Mouse (Mus musculus) G1E (cell line): ENCODE results near the gene Pqlc2. TPM values are rescaled to one million over a fixed set of nuclear protein-coding genes. Genes with fewer than 3 reads are reported as not detected.

ENCODE experiments used
- ATAC-seq: 2 replicates; pipeline ENCODE4 v1.8.0; 2016; ENCODE audit warnings: mild to moderate bottlenecking; ENCODE audit not compliant: insufficient number of reproducible peaks, poor library complexity, low FRiP score, severe bottlenecking; ENCODE audit errors: extremely low read depth
- DNase-seq: peaks from one replicate; pipeline ENCODE4 v3.0.0; 2012; ENCODE audit warnings: low spot score
- H3K27me3 ChIP-seq: 2 replicates; pipeline ENCODE4 v1.6.1; 2012; ENCODE audit warnings: mild to moderate bottlenecking, low read length, inconsistent platforms; ENCODE audit not compliant: insufficient read depth
- H3K36me3 ChIP-seq: replicated peaks from 2 replicates; pipeline ENCODE3; 2012; ENCODE audit warnings: mild to moderate bottlenecking, inconsistent platforms
- H3K4me1 ChIP-seq: 2 replicates; pipeline ENCODE4 v1.6.1; 2012; ENCODE audit warnings: low read depth, low read length, inconsistent platforms, mixed read lengths; ENCODE audit not compliant: insufficient read depth
- H3K4me3 ChIP-seq: 2 replicates; pipeline ENCODE4 v1.5.1; 2012; ENCODE audit warnings: low read depth, mild to moderate bottlenecking, inconsistent platforms, low read length, moderate library complexity, mixed read lengths
- H3K9me3 ChIP-seq: replicated peaks from 2 replicates; pipeline ENCODE4 v1.6.1; 2012; ENCODE audit warnings: inconsistent platforms
- CTCF ChIP-seq: IDR thresholded peaks from 2 replicates; pipeline ENCODE4 v1.5.1; 2012; ENCODE audit warnings: low read depth, low read length, inconsistent platforms, mixed read lengths
- GATA1 ChIP-seq: IDR thresholded peaks from 2 replicates; pipeline ENCODE4 v1.6.1; 2012; ENCODE audit warnings: borderline replicate concordance, low read length, inconsistent platforms, mixed read lengths
- GATA2 ChIP-seq: IDR thresholded peaks from 2 replicates; pipeline ENCODE4 v1.6.1; 2012; ENCODE audit warnings: low read depth, low read length, inconsistent platforms, borderline replicate concordance
- POLR2AphosphoS5 ChIP-seq: IDR thresholded peaks from 2 replicates; pipeline ENCODE4 v1.6.1; 2012; ENCODE audit warnings: low read depth, low read length, inconsistent platforms; ENCODE audit not compliant: insufficient replicate concordance
- TAL1 ChIP-seq: conservative IDR thresholded peaks from 2 replicates; pipeline ENCODE4 v1.6.1; 2012; ENCODE audit warnings: low read depth, low read length, inconsistent platforms, mixed read lengths
- polyA plus RNA-seq: library from polyadenylated mRNA; stranded (reverse); fragments of >175 nt; gene quantifications from 2 replicates; pipeline ENCODE4 v1.2.3, GENCODE M21; 2012
- total RNA-seq, 2 experiments: library from RNA; stranded (forward) in 1 of 2; stranded (reverse) in 1 of 2; fragments of 200-1000 nt in 1 of 2; fragments of >200 nt in 1 of 2; fragmentation: Nextera tagmentation in 1 of 2; gene quantifications; 2 replicates each; pipeline ENCODE4 v1.2.3; 2014 to 2017

Pqlc2 gene
- total and polyA plus RNA-seq, 3 experiments = 4.4 to 14.0 (median 6.8) TPM

GRCm38 (mm10) chr4:139309651-139310050 lies 857 bp downstream of the Pqlc2 start:
- H3K27me3 ChIP-seq = no peaks in the 10 kb centered on the region
- peaks cover 45% of the 10 kb centered on the region for H3K36me3 ChIP-seq
- peak overlapping the region; percentile 94 for H3K4me3 ChIP-seq
- TF ChIP-seq GATA1 (no peak), CTCF (0 out of 2 replicates have a peak, but pooled peaks have one; percentile 5)
- peaks cover 50% of the 10 kb centered on the region for H3K4me1 ChIP-seq
- no peaks in the 10 kb centered on the region for H3K9me3 ChIP-seq
- ATAC-seq = no peak
- DNase-seq = no peak

DNA sequence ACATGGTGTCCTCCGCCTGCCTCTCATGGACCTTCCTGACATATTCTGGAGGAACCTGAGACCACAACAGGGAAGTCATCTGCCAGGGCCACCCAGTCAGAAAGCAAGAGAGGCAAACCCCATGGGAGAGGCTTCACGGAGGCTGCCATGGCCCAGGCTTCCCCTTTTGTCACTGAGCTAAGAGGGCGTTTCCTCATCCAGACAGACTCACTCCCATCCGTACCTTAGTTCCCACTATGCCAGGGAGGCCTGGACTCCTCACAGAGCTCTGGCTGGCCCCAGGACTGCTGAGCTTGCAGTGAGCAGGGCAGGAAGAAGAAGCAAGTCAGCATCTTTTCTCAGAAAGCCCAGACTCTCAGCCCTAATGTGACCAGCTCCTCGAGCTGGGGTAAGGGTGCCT lies 2.6 kb downstream of the Pqlc2 start:
- Histone ChIP-seq H3K4me3 (no peak overlapping the region), H3K4me1 (peaks cover 50% of the 10 kb centered on the region), H3K36me3 (peaks cover 44% of the 10 kb centered on the region), H3K9me3 (no peaks in the 10 kb centered on the region), H3K27me3 (no peaks in the 10 kb centered on the region)
- DNase-seq = no peak
- ATAC-seq = no peak
- TF ChIP-seq TAL1 (no peak), GATA1 (no peak), CTCF (no peak), POLR2AphosphoS5 (no peak), GATA2 (no peak)

DNA sequence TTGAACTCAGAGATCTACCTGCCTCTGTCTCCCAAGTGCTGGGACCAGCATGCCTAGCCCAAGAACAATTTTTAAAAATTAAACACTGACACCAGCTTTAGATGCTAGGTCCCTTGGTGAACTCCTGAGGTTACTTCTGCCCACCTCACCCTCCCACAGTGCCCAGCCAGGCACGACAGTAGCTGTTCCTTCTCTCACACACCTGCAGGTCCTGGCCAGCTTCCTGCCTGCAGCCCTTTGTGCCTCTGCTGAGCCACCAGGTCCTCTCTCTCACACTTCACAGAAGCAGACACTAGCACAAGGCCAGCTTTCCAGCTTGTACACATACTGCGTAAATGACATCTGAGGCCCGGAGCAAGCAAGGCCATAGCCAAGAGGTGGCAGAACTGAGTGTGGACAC lies 5.0 kb downstream of the Pqlc2 start:
- ATAC-seq (no peak), DNase-seq (no peak)
- Histone ChIP-seq H3K36me3 (peaks cover 66% of the 10 kb centered on the region), H3K27me3 (no peaks in the 10 kb centered on the region), H3K9me3 (no peaks in the 10 kb centered on the region), H3K4me3 (no peak overlapping the region), H3K4me1 (peaks cover 31% of the 10 kb centered on the region)
- TF ChIP-seq GATA2 = no peak
- no peak for TF ChIP-seq TAL1
- TF ChIP-seq POLR2AphosphoS5 = no peak
- no peak for TF ChIP-seq CTCF
- no peak for TF ChIP-seq GATA1

DNA sequence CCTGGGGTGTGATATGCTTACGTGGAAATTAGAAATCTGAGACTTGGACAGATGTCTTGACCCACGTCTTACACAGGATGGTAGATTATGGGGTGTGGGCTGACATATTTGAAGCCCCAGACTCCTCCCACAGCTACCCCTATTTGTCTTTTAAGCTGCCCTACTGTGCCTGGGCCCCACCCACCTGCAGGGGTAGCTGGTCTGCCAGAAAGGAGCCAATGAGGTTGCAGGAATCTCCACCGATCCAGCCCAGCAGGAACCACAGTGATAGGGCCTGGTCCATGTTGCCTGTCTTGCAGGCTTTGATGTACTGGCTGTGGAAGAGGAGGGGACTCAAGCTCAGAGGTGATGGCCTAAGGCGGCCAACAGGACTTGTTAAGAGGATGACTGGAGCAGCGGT lies 8.3 kb downstream of the Pqlc2 start:
- DNase-seq (no peak), ATAC-seq (no peak)
- TF ChIP-seq CTCF (no peak), POLR2AphosphoS5 (no peak), GATA2 (no peak), GATA1 (no peak), TAL1 (no peak)
- no peaks in the 10 kb centered on the region for H3K27me3 ChIP-seq
- peaks cover 5% of the 10 kb centered on the region; the same call in 1 of the 2 replicates for H3K4me1 ChIP-seq
- H3K36me3 ChIP-seq = peaks cover 88% of the 10 kb centered on the region
- no peak overlapping the region for H3K4me3 ChIP-seq
- no peaks in the 10 kb centered on the region for H3K9me3 ChIP-seq

- Histone ChIP-seq H3K4me1 (peaks cover 7% of the 10 kb centered on the region; the same call in 1 of the 2 replicates), H3K36me3 (peaks cover 88% of the 10 kb centered on the region), H3K27me3 (no peaks in the 10 kb centered on the region), H3K4me3 (no peak overlapping the region), H3K9me3 (no peaks in the 10 kb centered on the region)
- no peak for ATAC-seq
- no peak for TF ChIP-seq CTCF
- no peak for TF ChIP-seq GATA1
- no peak for TF ChIP-seq TAL1
- TF ChIP-seq GATA2 = no peak
- TF ChIP-seq POLR2AphosphoS5 = no peak
- no peak for DNase-seq
These were observed 8.7 kb downstream of the Pqlc2 start for GRCm38 (mm10) chr4:139301780-139302179.

- H3K4me1 ChIP-seq = peaks cover 3% of the 10 kb centered on the region; the same call in 1 of the 2 replicates
- H3K9me3 ChIP-seq = no peaks in the 10 kb centered on the region
- no peaks in the 10 kb centered on the region for H3K27me3 ChIP-seq
- H3K36me3 ChIP-seq = peaks cover 68% of the 10 kb centered on the region
- H3K4me3 ChIP-seq = no peak overlapping the region
- DNase-seq (no peak), ATAC-seq (no peak)
- no peak for TF ChIP-seq CTCF
- no peak for TF ChIP-seq GATA2
These were observed 11.7 kb downstream of the Pqlc2 start for GRCm38 (mm10) chr4:139298671-139299366.

GRCm38 (mm10) chr4:139297566-139297965 lies 12.9 kb downstream of the Pqlc2 start:
- Histone ChIP-seq H3K36me3 (peaks cover 62% of the 10 kb centered on the region), H3K9me3 (no peaks in the 10 kb centered on the region), H3K27me3 (no peaks in the 10 kb centered on the region), H3K4me3 (no peak overlapping the region), H3K4me1 (peaks cover 3% of the 10 kb centered on the region; the same call in 1 of the 2 replicates)
- TF ChIP-seq TAL1 (no peak), POLR2AphosphoS5 (no peak), GATA1 (no peak), GATA2 (no peak), CTCF (no peak)
- ATAC-seq = no peak
- no peak for DNase-seq
